Mouse (Mus musculus) cerebellum, adult 2 months (tissue): ENCODE results near the gene Mansc1. TPM values are rescaled to one million over a fixed set of nuclear protein-coding genes. Genes with fewer than 3 reads are reported as not detected.

Experiments used
- DNase-seq, 2 experiments: peaks; one replicate each; pipeline ENCODE4 v3.0.0; 2021
- H3K27ac ChIP-seq: fragments of 200-500 bp; 2 replicates; pipeline ENCODE4 v1.5.1; 2012; ENCODE audit warnings: low read length, control low read depth, inconsistent platforms; ENCODE audit not compliant: insufficient read depth
- H3K27me3 ChIP-seq: fragments of 200-500 bp; 2 replicates; pipeline ENCODE4 v1.6.1; 2012; ENCODE audit warnings: inconsistent platforms, mild to moderate bottlenecking, low read length, moderate library complexity; ENCODE audit not compliant: control insufficient read depth, insufficient read depth
- H3K4me1 ChIP-seq: fragments of 200-500 bp; 2 replicates; pipeline ENCODE4 v1.6.1; 2011; ENCODE audit warnings: low read length; ENCODE audit not compliant: control insufficient read depth, insufficient read depth
- H3K4me3 ChIP-seq: fragments of 200-500 bp; replicated peaks from 2 replicates; pipeline ENCODE3; 2011; ENCODE audit warnings: mild to moderate bottlenecking, low read depth, low read length, control low read depth; ENCODE audit not compliant: insufficient read depth
- CTCF ChIP-seq: fragments of 200-500 bp; IDR thresholded peaks from 2 replicates; pipeline ENCODE4 v1.5.1; 2011; ENCODE audit warnings: low read depth, mild to moderate bottlenecking, control low read depth, low read length, moderate library complexity, borderline replicate concordance; ENCODE audit not compliant: insufficient read depth
- POLR2A ChIP-seq: fragments of 200-500 bp; IDR thresholded peaks from 2 replicates; pipeline ENCODE4 v1.6.1; 2011; ENCODE audit warnings: low read length, control low read depth, borderline replicate concordance; ENCODE audit not compliant: insufficient read depth
- WGBS: fragments of 180-500 bp; shearing (Covaris S2); methylation state at CpG from one replicate; pipeline ENCODE4 v1.1.7; 2018; 5-methylcytosine and 5-hydroxymethylcytosine counted together
- polyA plus RNA-seq: library from polyadenylated mRNA; depleted of rRNA; stranded (reverse); fragments of >200 nt; gene quantifications from 2 replicates; pipeline ENCODE4 v1.2.3, GENCODE M21; 2012

The Mansc1 gene
- polyA plus RNA-seq, 1 experiment, result 8.5 TPM

DNA sequence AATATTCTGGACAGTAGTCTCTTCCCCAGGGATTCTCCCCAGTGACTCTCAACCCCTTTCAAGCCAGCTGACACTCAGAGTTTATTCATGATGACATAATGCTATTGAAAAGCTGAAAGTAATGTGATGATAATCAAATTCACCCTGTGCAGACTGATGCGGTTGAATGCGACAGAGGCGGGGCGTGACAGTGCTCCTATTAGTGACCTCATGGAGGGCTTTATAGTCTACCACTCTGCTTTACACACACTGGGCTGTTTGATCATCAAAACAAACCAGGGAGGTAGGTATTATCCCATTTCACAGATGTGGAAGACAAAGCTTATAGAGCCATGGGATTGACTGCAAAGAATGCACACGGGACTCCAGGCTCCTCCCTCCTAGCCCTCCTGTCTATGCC lies 50.2 kb downstream of the Mansc1 start:
- Histone ChIP-seq H3K27ac (no peak overlapping the region), H3K27me3 (no peaks in the 10 kb centered on the region; the same call in 1 of the 2 replicates), H3K4me1 (no peaks in the 10 kb centered on the region), H3K4me3 (no peak overlapping the region)
- DNase-seq, result no peak
- WGBS, result 7% methylated on average over 5 of the region's 5 CpGs
- TF ChIP-seq POLR2A (no peak), CTCF (no peak)

DNA sequence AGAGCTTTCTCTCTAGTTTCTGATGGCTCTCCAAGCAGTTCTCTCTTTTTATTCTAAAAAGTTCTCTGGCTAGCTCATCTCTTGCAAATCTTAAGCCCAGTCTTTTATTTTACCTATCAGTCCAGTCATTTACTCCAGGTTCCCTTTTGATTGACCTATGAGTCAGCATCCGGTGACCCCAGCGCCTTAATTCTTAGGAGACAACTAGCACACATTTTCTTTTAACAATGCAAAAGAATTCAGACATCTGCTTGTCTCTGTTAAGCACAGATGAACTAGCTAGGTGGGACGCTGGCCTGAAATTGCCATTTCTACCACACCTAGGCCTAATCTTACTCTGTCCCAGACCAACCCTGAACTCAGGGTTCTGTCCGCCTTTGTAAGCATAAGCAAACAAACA lies 52.8 kb downstream of the Mansc1 start:
- H3K27ac ChIP-seq, result no peak overlapping the region
- no peak for DNase-seq
- no peaks in the 10 kb centered on the region; the same call in 1 of the 2 replicates for H3K27me3 ChIP-seq
- no peaks in the 10 kb centered on the region for H3K4me1 ChIP-seq
- H3K4me3 ChIP-seq, result no peak overlapping the region
- WGBS, result 95% methylated on average over 4 of the region's 4 CpGs
- TF ChIP-seq POLR2A (no peak), CTCF (no peak)

DNA sequence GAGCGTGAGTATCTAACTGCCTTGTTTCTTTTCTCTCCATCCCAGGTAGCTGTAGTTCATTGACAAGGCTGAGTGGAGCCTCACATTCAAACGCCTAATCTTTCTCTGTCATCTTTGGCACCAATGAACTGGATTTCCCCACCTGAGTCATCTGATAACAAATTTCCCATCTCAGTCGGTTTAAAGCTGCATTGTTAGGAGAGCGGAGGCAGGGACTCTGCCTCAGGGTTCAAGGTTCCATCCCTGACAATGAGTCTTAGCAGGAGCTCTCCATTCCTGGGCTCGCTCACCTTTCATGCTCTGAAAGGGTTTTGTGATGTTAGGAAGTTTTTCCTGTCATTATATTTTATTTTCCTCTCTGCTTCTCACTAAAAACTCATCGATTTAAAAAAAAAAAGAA lies 54.2 kb downstream of the Mansc1 start:
- TF ChIP-seq POLR2A (no peak), CTCF (no peak)
- WGBS, result 73% methylated on average over 6 of the region's 6 CpGs

DNA sequence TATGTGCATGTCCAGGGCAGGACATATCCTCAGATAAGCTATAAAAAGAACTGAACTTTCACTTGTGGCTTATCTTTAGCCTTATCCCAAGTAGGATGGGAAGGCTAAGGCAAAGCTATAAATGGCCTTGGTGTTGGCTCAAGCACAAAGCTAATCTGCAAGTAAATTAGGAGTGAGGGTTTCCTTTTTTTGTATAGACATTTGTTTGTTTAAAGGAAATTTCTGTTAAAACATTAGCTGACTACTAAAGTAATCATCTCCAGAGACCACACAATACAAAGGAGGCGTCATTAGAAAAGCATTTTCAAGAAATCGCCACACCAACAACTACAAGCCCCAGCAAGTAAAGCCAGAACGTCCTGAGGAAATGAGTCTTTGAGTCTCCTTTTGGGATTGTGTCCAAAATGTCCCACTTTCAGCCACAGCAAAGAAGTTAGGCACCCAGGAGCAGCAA lies 57.0 kb downstream of the Mansc1 start:
- Histone ChIP-seq H3K27ac (no peak overlapping the region), H3K4me1 (no peaks in the 10 kb centered on the region), H3K4me3 (no peak overlapping the region), H3K27me3 (no peaks in the 10 kb centered on the region)
- no peak for DNase-seq
- TF ChIP-seq POLR2A (no peak), CTCF (no peak)
- WGBS, result 57% methylated on average over 3 of the region's 3 CpGs

More for the DNA sequence above, 54.2 kb downstream of the Mansc1 start:
- no peak for DNase-seq
- Histone ChIP-seq H3K27me3 (no peaks in the 10 kb centered on the region; the same call in 1 of the 2 replicates), H3K4me3 (no peak overlapping the region), H3K4me1 (no peaks in the 10 kb centered on the region), H3K27ac (no peak overlapping the region)

DNA sequence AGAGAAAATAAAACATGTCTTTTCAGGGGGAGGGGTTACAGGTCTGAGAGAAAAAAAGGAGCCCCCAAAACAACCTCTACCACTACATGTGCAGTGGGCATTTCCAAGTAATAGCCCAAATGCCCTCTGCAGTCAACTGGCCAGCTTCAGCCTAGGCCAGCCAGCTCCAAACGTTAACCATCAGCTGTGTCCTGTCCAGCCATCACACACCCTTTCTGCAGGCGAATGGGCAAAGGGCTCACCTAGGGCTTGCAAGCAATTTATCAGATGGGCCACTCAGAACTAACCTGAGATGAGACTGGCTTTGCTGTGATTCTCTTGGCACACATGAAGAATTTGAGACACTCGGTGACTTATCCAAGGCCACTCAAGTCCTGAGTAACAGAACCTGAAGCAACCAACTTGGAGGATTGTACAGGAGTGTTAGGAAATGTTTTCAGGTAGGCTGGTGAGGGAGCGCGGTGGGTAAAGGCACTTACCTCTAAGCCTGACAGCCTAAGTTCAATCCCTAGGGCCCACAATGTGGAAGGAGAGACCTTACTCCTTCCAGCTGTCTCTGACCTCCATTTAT lies 64.2 kb downstream of the Mansc1 start:
- Histone ChIP-seq H3K27me3 (no peaks in the 10 kb centered on the region), H3K27ac (no peak overlapping the region), H3K4me3 (no peak overlapping the region), H3K4me1 (no peaks in the 10 kb centered on the region)
- DNase-seq, result no peak
- TF ChIP-seq CTCF, result no peak
- no peak for TF ChIP-seq POLR2A
- 83% methylated on average over 5 of the region's 5 CpGs for WGBS

DNA sequence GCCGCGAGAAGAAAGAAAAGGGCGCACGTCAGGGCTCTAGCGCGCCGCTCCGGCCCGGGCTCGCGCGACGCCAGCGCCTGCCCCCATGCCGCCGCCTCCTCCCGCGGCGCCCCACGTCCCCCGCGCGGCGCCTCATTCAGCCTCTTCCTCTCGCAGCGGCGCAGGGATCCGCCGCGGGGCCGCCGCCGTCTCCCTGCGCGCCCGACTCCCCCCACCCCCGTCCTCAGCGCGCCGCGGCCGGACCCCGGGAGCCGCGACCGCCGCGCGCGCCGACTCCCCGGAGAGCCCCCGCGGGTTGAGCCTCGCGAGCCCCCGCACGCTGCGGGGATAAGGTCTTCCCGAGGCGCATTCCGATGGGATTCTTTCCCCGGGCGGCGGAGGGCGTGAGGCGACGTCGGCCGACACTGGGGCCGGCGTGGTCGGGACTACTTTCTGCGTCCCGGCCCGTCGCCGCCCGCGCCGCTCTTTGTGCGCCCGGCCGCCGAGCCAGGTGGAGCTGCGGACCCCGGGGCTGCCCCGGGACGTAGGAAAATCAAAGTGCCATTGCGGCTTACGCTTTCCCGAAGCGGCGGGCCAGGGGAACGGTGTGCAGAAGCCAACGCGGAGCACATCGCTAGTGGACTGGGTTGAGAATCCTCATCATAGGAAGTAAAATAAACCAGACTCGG lies 65.3 kb downstream of the Mansc1 start, which contains the start of gene Lrp6:
Lrp6 (minus strand) TSS at position 148 of the 668 bp plus-strand sequence.
- TF ChIP-seq CTCF (no peak), POLR2A (peak; percentile 68)

DNA sequence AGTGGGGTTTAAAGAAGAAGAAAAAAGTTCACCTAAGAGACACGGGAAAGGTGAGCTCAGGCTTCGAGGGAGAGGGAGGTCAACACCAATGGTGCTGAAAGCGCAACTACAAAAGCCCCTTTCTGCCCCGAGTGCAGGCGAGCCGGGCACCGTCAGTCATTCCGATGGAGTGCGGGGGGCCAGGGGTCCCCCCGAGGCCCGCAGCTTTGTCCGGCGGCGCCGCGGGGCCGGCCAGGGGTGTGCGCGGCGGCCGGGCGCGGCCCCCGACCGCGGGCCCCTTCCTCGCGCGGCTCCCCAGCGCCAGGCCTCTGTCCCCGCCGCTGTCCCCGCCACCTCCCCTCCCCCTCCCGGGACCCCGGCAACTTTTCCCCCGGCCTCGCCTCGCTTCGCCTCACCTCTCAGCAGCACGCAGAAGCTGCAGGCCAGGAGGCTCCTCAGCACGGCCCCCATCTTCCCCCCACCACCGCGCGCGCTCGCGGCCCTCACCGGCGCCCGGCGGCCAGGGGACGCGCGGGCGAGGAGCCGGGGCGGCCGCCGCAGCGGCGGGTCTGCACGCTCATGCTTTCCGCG lies 66.0 kb downstream of the Mansc1 start:
- Histone ChIP-seq H3K27me3 (no peaks in the 10 kb centered on the region), H3K27ac (peak overlapping the region; percentile 98), H3K4me3 (peak overlapping the region; percentile 95), H3K4me1 (no peaks in the 10 kb centered on the region; the same call in 1 of the 2 replicates)
- WGBS, result under 1% methylated on average over 63 of the region's 64 CpGs
- no peak for TF ChIP-seq POLR2A
- peak in 1 of 2 experiments; percentile 23 for DNase-seq

More for the DNA sequence above, 65.3 kb downstream of the Mansc1 start, which contains the start of gene Lrp6:
- WGBS, result under 1% methylated on average over 97 of the region's 99 CpGs
- DNase-seq, result peak; percentile 85 to 89
- H3K27ac ChIP-seq, result peak within 1 kb of the TSS; percentile 98
- peak within 1 kb of the TSS; percentile 95 for H3K4me3 ChIP-seq
- no peaks in the 10 kb centered on the region; the same call in 1 of the 2 replicates for H3K4me1 ChIP-seq
- no peaks in the 10 kb centered on the region for H3K27me3 ChIP-seq

DNA sequence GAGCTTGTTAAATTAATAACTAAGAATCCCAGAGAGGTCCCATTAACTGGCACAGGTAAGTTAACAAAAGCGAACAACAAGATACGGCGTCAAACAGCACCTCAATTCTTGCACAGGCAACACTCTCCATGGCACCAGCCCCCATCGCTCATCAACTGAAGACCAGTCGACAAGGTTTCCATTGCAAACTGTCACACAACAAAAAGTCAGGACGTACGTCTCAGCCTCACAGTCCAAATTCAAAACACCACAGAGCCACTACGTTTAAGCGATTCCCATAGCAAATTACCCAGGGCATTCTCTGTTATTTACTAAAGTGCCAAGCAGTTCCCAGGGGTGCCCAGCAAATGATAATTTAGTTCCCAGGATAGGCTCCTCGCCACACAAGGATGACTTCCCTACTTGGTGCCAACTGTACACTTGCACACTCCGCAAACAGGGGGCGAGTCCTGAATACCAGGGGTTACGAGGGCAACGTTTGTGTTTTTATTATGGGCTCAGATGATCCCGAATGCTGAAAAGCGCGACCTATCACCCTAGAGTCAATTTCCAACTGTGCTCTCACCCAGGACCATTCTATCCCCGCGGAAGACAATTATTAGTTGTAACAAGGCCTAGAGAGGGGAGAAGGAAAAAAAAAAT lies 66.6 kb downstream of the Mansc1 start:
- peak; percentile 31 to 43 for DNase-seq
- H3K27me3 ChIP-seq, result no peaks in the 10 kb centered on the region
- no peak overlapping the region for H3K27ac ChIP-seq
- H3K4me3 ChIP-seq, result peak overlapping the region; percentile 95
- 2% methylated on average over 19 of the region's 19 CpGs for WGBS
- TF ChIP-seq CTCF (no peak), POLR2A (no peak)
- no peaks in the 10 kb centered on the region; the same call in 1 of the 2 replicates for H3K4me1 ChIP-seq
